Mouse (Mus musculus): ENCODE measurements around the gene Dapk2. TPM values are rescaled to one million over a fixed set of nuclear protein-coding genes. Genes with fewer than 3 reads are reported as not detected.

Dapk2 gene
- polyA plus RNA-seq, 1 experiment from 2014 or later, result 6.0 TPM

GRCm38 (mm10) chr9:66266237-66267170 lies 108.5 kb downstream of the Dapk2 start:
- Histone ChIP-seq H3K4me2 (replicated peaks) (no peak overlapping the region), H3K9ac (no peak overlapping the region), H3K36me3 (no peaks in the 10 kb centered on the region), H3K27me3 (no peaks in the 10 kb centered on the region), H3K4me3 (no peak overlapping the region), H3K9me3 (no peaks in the 10 kb centered on the region), H3K4me1 (0 out of 2 replicates have a peak, but pooled peaks cover 1% of the 10 kb centered on the region), H3K27ac (no peak overlapping the region)
- 69% methylated on average over 5 of the region's 5 CpGs for WGBS
- no peak for ATAC-seq (ENCODE audit: insufficient number of reproducible peaks, insufficient read depth, low FRiP score, low TSS enrichment)

DNA sequence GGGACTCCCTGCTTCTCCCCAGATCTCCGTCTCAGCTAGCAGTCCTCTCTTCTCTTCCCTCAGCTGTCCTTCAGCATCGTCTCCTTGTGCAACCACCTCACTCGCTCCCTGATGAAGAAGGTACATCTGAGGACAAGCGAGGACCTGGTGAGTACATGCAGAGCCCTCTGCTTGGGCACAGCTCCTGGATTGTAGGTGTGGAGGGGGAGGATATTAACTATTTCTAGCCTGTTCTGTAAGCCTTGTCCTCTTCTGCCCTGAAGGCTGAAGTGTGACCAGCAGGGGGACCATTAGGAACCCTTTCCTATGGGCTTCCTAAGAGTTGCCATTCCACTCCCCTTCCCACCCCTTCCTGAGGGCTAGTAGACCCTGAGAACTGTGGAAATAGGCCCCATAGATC lies 110.8 kb downstream of the Dapk2 start:
- Histone ChIP-seq H3K4me3 (no peak overlapping the region), H3K36me3 (no peaks in the 10 kb centered on the region), H3K4me2 (replicated peaks) (no peak overlapping the region), H3K27ac (no peak overlapping the region), H3K4me1 (0 out of 2 replicates have a peak, but pooled peaks cover 4% of the 10 kb centered on the region), H3K9ac (no peak overlapping the region), H3K27me3 (no peaks in the 10 kb centered on the region), H3K9me3 (no peaks in the 10 kb centered on the region)
- WGBS, result 86% methylated on average over 4 of the region's 4 CpGs
- no peak for ATAC-seq (ENCODE audit: insufficient number of reproducible peaks, insufficient read depth, low FRiP score, low TSS enrichment)

DNA sequence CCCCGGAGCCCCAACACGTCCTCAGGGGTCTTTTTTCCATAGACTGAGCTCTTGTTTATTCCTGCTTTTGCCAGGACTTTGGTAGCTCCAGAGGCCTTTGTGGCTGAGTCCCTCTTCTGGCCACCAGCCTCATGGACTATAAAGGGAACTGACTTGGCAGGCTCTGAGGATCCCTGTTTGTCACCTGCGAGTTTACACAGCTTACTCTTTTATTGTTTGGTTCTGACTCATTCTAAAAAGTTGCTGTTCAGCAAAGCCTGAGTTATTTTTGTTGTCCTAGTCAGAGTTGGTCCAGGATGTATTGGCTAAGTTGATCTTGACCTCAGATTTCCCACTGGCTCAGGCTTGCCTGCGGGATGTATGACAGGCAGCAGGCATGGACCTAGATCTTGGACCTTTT lies 112.0 kb downstream of the Dapk2 start:
- ATAC-seq (ENCODE audit: insufficient number of reproducible peaks, insufficient read depth, low FRiP score, low TSS enrichment), result no peak
- Histone ChIP-seq H3K27me3 (no peaks in the 10 kb centered on the region), H3K4me2 (replicated peaks) (no peak overlapping the region), H3K4me1 (peaks cover 10% of the 10 kb centered on the region), H3K27ac (no peak overlapping the region), H3K9me3 (no peaks in the 10 kb centered on the region), H3K9ac (no peak overlapping the region), H3K4me3 (no peak overlapping the region), H3K36me3 (no peaks in the 10 kb centered on the region)
- 84% methylated on average over 4 of the region's 4 CpGs for WGBS

- Histone ChIP-seq H3K27ac (no peak overlapping the region), H3K4me3 (no peak overlapping the region), H3K36me3 (no peaks in the 10 kb centered on the region), H3K27me3 (no peaks in the 10 kb centered on the region), H3K4me1 (peaks cover 20% of the 10 kb centered on the region), H3K4me2 (replicated peaks) (no peak overlapping the region), H3K9ac (no peak overlapping the region), H3K9me3 (no peaks in the 10 kb centered on the region)
- no peak for ATAC-seq (ENCODE audit: insufficient number of reproducible peaks, insufficient read depth, low FRiP score, low TSS enrichment)
- WGBS, result 23% methylated on average over 5 of the region's 5 CpGs
Observed at GRCm38 (mm10) chr9:66271726-66272125, 113.7 kb downstream of the Dapk2 start.

GRCm38 (mm10) chr9:66273632-66274031 lies 115.6 kb downstream of the Dapk2 start:
- ATAC-seq (ENCODE audit: insufficient number of reproducible peaks, insufficient read depth, low FRiP score, low TSS enrichment), result no peak
- H3K36me3 ChIP-seq, result no peaks in the 10 kb centered on the region
- no peaks in the 10 kb centered on the region for H3K27me3 ChIP-seq
- H3K27ac ChIP-seq, result no peak overlapping the region
- no peak overlapping the region for H3K4me2 ChIP-seq (replicated peaks)
- H3K4me3 ChIP-seq, result no peak overlapping the region
- WGBS, result 88% methylated on average over 1 of the region's 1 CpGs
- no peaks in the 10 kb centered on the region for H3K9me3 ChIP-seq
- H3K4me1 ChIP-seq, result peaks cover 26% of the 10 kb centered on the region
- no peak overlapping the region for H3K9ac ChIP-seq

GRCm38 (mm10) chr9:66274657-66275056 lies 116.6 kb downstream of the Dapk2 start:
- no peaks in the 10 kb centered on the region for H3K27me3 ChIP-seq
- no peak overlapping the region for H3K27ac ChIP-seq
- H3K4me1 ChIP-seq, result peaks cover 26% of the 10 kb centered on the region
- H3K9ac ChIP-seq, result no peak overlapping the region
- H3K4me3 ChIP-seq, result no peak overlapping the region
- WGBS, result 56% methylated on average over 3 of the region's 3 CpGs
- no peaks in the 10 kb centered on the region for H3K36me3 ChIP-seq
- H3K9me3 ChIP-seq, result no peaks in the 10 kb centered on the region
- no peak for ATAC-seq (ENCODE audit: insufficient number of reproducible peaks, insufficient read depth, low FRiP score, low TSS enrichment)
- no peak overlapping the region for H3K4me2 ChIP-seq (replicated peaks)

DNA sequence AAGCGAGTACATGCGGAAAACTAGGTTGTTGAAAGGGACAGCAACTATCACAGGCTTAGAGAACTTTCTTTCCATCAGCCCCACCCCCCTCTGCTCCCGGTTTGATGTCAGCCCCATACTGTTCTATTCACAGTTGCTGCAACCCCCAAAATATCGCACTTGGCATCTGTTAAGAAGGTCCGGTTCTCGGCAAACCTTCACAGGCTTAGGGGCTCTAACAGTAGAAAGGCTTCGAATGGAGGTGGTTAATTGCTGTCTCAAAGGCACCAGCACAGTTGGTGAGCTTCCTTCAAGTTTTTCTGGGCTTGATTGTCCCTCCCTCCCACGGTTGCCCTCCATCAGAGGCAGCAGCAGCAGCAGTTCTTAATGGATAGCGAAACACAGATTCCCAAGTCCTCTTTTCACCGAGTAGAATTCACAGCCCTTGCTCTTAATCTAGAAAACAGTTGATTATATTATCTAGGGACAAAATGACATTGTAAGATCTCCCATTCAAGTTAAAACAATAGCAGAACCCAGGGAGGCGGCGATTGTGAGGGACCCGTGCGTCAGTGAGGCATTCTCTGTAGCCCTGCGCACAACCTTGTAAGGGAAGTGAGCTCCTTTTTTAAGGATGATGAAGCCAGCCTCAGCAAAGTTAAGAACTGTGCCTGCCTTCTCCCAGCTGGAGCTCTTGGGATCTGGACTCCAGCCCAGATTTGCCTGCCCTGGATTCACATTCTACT lies 117.4 kb downstream of the Dapk2 start:
- ATAC-seq (ENCODE audit: insufficient number of reproducible peaks, insufficient read depth, low FRiP score, low TSS enrichment), result no peak
- Histone ChIP-seq H3K9me3 (no peaks in the 10 kb centered on the region), H3K9ac (no peak overlapping the region), H3K27ac (peak overlapping the region; percentile 2; the same call in 1 of the 2 replicates), H3K4me1 (peaks cover 26% of the 10 kb centered on the region), H3K4me2 (replicated peaks) (peak overlapping the region; percentile 39), H3K36me3 (no peaks in the 10 kb centered on the region), H3K4me3 (0 out of 2 replicates have a peak overlapping the region, but pooled peaks have one; percentile 6), H3K27me3 (no peaks in the 10 kb centered on the region)
- WGBS, result 6% methylated on average over 15 of the region's 15 CpGs

DNA sequence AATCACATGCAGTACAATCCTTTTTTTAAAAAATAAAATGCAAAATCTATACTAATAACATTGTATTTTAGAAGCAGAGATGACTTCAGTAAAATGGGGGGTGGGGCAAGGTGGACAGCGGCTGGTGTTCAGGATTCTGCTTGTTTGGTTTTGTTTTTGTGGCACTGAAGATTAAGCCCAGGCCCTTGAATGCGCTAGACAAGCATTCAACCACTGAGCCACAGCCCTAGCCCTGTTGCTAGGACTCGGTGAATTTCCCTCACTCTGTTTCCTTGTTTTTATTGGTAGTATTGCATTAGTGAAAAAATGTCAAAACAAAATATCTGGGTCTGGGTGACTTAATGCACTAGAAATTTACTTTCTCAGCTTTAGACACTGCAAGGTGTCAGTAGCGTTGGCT lies 118.0 kb downstream of the Dapk2 start:
- WGBS, result 28% methylated on average over 4 of the region's 4 CpGs
- H3K9ac ChIP-seq, result no peak overlapping the region
- no peaks in the 10 kb centered on the region for H3K36me3 ChIP-seq
- no peaks in the 10 kb centered on the region for H3K27me3 ChIP-seq
- no peak overlapping the region for H3K4me2 ChIP-seq (replicated peaks)
- H3K4me1 ChIP-seq, result peaks cover 26% of the 10 kb centered on the region
- H3K27ac ChIP-seq, result no peak overlapping the region
- no peak for ATAC-seq (ENCODE audit: insufficient number of reproducible peaks, insufficient read depth, low FRiP score, low TSS enrichment)
- no peaks in the 10 kb centered on the region for H3K9me3 ChIP-seq
- no peak overlapping the region for H3K4me3 ChIP-seq

DNA sequence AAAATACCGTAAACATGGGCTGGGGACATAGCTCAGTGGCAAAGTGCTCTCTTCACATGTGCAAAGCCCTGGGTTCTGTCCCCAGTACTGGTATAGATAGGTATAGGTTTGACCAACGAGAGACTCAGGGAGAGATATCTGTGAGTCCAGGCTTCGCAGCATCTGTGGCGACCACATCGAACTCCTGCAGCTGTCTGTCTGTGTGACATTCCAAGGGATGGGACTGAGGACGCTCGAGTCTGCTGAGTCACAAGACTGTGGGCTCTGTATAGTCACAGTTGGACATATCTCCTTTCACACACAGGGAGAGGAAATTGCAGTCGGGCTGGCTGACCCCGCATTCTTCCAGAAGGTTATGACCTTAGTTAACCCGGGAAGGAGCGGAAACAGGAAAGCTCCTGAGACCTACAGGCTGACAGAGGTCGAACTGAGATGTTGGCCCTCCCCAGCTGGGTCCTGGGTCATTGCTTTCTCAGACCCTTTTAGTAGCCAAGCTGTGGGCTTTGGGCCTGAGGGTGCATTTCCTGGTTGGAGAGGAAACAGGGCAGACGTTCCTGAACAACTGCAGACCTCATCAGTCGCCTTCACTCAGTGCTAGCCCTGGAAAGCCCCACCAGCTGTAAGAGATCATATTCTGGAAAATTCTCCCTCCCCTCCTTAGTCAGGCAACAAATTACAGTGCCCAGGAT lies 118.8 kb downstream of the Dapk2 start:
- Histone ChIP-seq H3K4me2 (replicated peaks) (no peak overlapping the region), H3K4me1 (peaks cover 23% of the 10 kb centered on the region), H3K9me3 (no peaks in the 10 kb centered on the region), H3K27me3 (no peaks in the 10 kb centered on the region), H3K9ac (no peak overlapping the region), H3K36me3 (no peaks in the 10 kb centered on the region), H3K27ac (no peak overlapping the region), H3K4me3 (no peak overlapping the region)
- ATAC-seq (ENCODE audit: insufficient number of reproducible peaks, insufficient read depth, low FRiP score, low TSS enrichment), result peak; percentile 64
- 10% methylated on average over 14 of the region's 14 CpGs for WGBS

DNA sequence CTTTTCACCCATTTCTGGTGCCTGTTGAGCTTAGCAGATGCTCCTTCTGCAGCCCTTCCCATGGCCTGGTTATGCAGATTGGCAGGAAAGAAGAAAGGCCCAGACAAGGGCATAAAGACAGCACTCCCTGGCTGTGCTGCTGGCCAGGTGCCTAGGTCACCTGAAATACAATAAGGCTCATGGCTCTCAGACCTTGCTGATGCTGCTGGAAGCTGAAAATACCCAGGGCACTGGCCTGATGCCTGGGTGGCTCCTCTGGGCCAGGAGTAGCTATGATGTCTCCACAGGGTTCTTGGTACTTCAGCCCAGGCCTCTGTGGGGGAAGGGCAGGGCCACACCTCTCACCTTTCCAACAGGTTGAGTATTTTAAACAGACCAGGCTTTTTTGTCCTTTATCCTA lies 121.6 kb downstream of the Dapk2 start:
- no peak overlapping the region for H3K27ac ChIP-seq
- no peak overlapping the region for H3K4me3 ChIP-seq
- no peaks in the 10 kb centered on the region for H3K27me3 ChIP-seq
- no peaks in the 10 kb centered on the region for H3K9me3 ChIP-seq
- H3K9ac ChIP-seq, result no peak overlapping the region
- ATAC-seq (ENCODE audit: insufficient number of reproducible peaks, insufficient read depth, low FRiP score, low TSS enrichment), result no peak
- H3K36me3 ChIP-seq, result no peaks in the 10 kb centered on the region
- H3K4me2 ChIP-seq (replicated peaks), result no peak overlapping the region
- peaks cover 20% of the 10 kb centered on the region for H3K4me1 ChIP-seq

DNA sequence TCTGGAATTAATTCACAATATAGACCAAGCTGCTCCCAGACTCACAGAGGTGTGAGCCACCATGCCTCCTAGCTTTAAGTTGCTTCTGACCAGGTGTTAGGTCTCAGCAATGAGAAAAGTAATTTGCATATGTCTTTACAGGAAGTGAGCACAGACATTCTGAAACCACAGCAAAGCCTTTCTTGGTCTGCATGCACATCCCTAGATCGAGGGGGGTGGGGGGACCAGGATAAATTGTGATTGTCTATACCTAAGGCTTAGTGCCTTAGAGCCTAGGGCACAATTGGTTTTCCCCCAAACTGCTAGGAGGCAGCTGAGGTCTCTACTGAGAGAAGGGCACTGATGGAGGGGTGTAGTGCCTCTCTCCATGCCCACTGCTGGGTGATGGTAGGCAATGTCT lies 122.5 kb downstream of the Dapk2 start:
- 74% methylated on average over 1 of the region's 1 CpGs for WGBS
- H3K4me3 ChIP-seq, result no peak overlapping the region
- no peak overlapping the region for H3K9ac ChIP-seq
- H3K9me3 ChIP-seq, result no peaks in the 10 kb centered on the region
- no peak for ATAC-seq (ENCODE audit: insufficient number of reproducible peaks, insufficient read depth, low FRiP score, low TSS enrichment)
- no peak overlapping the region for H3K4me2 ChIP-seq (replicated peaks)
- H3K27ac ChIP-seq, result no peak overlapping the region
- H3K36me3 ChIP-seq, result no peaks in the 10 kb centered on the region
- peaks cover 12% of the 10 kb centered on the region for H3K4me1 ChIP-seq
- H3K27me3 ChIP-seq, result no peaks in the 10 kb centered on the region
